Mouse (Mus musculus) left cerebral cortex, adult 11 months (tissue): ENCODE results near the gene Adprhl2.

Experiments
- DNase-seq: peaks from one replicate; pipeline ENCODE4 v3.0.0; 2022; ENCODE audit warnings: low spot score

Gene Adprhl2

GRCm38 (mm10) chr4:126306058-126306457 lies 15.4 kb downstream of the Adprhl2 start:
- DNase-seq: no peak

GRCm38 (mm10) chr4:126305428-126305827 lies 16.1 kb downstream of the Adprhl2 start:
- DNase-seq: no peak

- DNase-seq: no peak
These were observed 17.6 kb downstream of the Adprhl2 start for GRCm38 (mm10) chr4:126303877-126304276.

GRCm38 (mm10) chr4:126301584-126302309 lies 19.8 kb downstream of the Adprhl2 start:
- DNase-seq: no peak

GRCm38 (mm10) chr4:126300916-126301583 lies 20.5 kb downstream of the Adprhl2 start:
- DNase-seq: no peak

- DNase-seq: no peak
These were observed 24.8 kb downstream of the Adprhl2 start for GRCm38 (mm10) chr4:126296617-126297101.

- DNase-seq: no peak
These were observed 25.6 kb downstream of the Adprhl2 start for GRCm38 (mm10) chr4:126295937-126296336.

- DNase-seq: no peak
These were observed 26.4 kb downstream of the Adprhl2 start for GRCm38 (mm10) chr4:126295152-126295551.

GRCm38 (mm10) chr4:126291196-126291595 lies 30.3 kb downstream of the Adprhl2 start:
- DNase-seq: no peak

GRCm38 (mm10) chr4:126290314-126290713 lies 31.2 kb downstream of the Adprhl2 start:
- DNase-seq: no peak

- DNase-seq: no peak
These were observed 33.3 kb downstream of the Adprhl2 start for GRCm38 (mm10) chr4:126288085-126288666.

GRCm38 (mm10) chr4:126287302-126287995 lies 34.1 kb downstream of the Adprhl2 start:
- no peak for DNase-seq

- no peak for DNase-seq
These were observed 35.0 kb downstream of the Adprhl2 start, which contains the start of gene Col8a2 for GRCm38 (mm10) chr4:126286492-126286891. Gene Col8a2 (plus strand): TSS chr4:126286793.

GRCm38 (mm10) chr4:126283582-126283981 lies 37.9 kb downstream of the Adprhl2 start:
- DNase-seq: no peak

- no peak for DNase-seq
These were observed 39.8 kb downstream of the Adprhl2 start for GRCm38 (mm10) chr4:126281706-126282105.

GRCm38 (mm10) chr4:126278961-126279360 lies 42.5 kb downstream of the Adprhl2 start:
- DNase-seq: no peak

GRCm38 (mm10) chr4:126278565-126278915 lies 43.0 kb downstream of the Adprhl2 start:
- no peak for DNase-seq

- no peak for DNase-seq
These were observed 43.5 kb downstream of the Adprhl2 start for GRCm38 (mm10) chr4:126277906-126278564.

GRCm38 (mm10) chr4:126275681-126276131 lies 45.8 kb downstream of the Adprhl2 start:
- no peak for DNase-seq

GRCm38 (mm10) chr4:126275081-126275480 lies 46.4 kb downstream of the Adprhl2 start:
- DNase-seq: no peak

- no peak for DNase-seq
These were observed 47.8 kb downstream of the Adprhl2 start for GRCm38 (mm10) chr4:126273753-126274152.

- DNase-seq: no peak
These were observed 52.2 kb downstream of the Adprhl2 start for GRCm38 (mm10) chr4:126269292-126269691.
